Mouse (Mus musculus): ENCODE results near the gene Pde4d. TPM values are rescaled to one million over a fixed set of nuclear protein-coding genes. Genes with fewer than 3 reads are reported as not detected.

Gene Pde4d
- polyA plus RNA-seq, 2 experiments = 11.7 to 17.3 TPM

GRCm38 (mm10) chr13:108628501-108628900, 178.8 kb downstream of the Pde4d start:
- Histone ChIP-seq H3K27me3 (ENCODE audit: control insufficient read depth, insufficient read depth, low read length) (no peaks in the 10 kb centered on the region), H3K9ac (ENCODE audit: low read depth, low read length, severe bottlenecking) (no peak overlapping the region), H3K4me1 (ENCODE audit: control insufficient read depth, insufficient read depth, low read length) (peaks cover 1% of the 10 kb centered on the region; the same call in 1 of the 2 replicates), H3K4me3 (replicated peaks; ENCODE audit: low read length) (no peak overlapping the region), H3K27ac (replicated peaks; ENCODE audit: low read depth, low read length) (no peak overlapping the region), H3K36me3 (ENCODE audit: control insufficient read depth, insufficient read depth, low read length) (no peaks in the 10 kb centered on the region), H3K4me2 (replicated peaks; ENCODE audit: low read depth, low read length, severe bottlenecking) (no peak overlapping the region), H3K9me3 (ENCODE audit: control insufficient read depth, low read length) (no peaks in the 10 kb centered on the region)
- ATAC-seq (ENCODE audit: low FRiP score, low read depth) (no peak), DNase-seq (ENCODE audit: low spot score) (no peak)
- 94% methylated on average over 2 of the region's 2 CpGs for WGBS
- TF ChIP-seq POLR2A (IDR thresholded peaks at IDR 0.05; ENCODE audit: borderline replicate concordance, extremely low read depth, insufficient read depth, insufficient read length) = no peak

GRCm38 (mm10) chr13:108630576-108630975, 180.8 kb downstream of the Pde4d start:
- H3K4me2 ChIP-seq (replicated peaks; ENCODE audit: low read depth, low read length, severe bottlenecking) = no peak overlapping the region
- ATAC-seq (ENCODE audit: low FRiP score, low read depth) = no peak
- DNase-seq (ENCODE audit: low spot score) = no peak
- H3K9ac ChIP-seq (ENCODE audit: low read depth, low read length, severe bottlenecking) = no peak overlapping the region
- WGBS = 55% methylated on average over 2 of the region's 2 CpGs
- H3K4me3 ChIP-seq (replicated peaks; ENCODE audit: low read length) = no peak overlapping the region
- no peaks in the 10 kb centered on the region for H3K4me1 ChIP-seq (ENCODE audit: control insufficient read depth, insufficient read depth, low read length)
- H3K36me3 ChIP-seq (ENCODE audit: control insufficient read depth, insufficient read depth, low read length) = no peaks in the 10 kb centered on the region
- H3K27me3 ChIP-seq (ENCODE audit: control insufficient read depth, insufficient read depth, low read length) = no peaks in the 10 kb centered on the region
- no peak for TF ChIP-seq POLR2A (IDR thresholded peaks at IDR 0.05; ENCODE audit: borderline replicate concordance, extremely low read depth, insufficient read depth, insufficient read length)
- H3K9me3 ChIP-seq (ENCODE audit: control insufficient read depth, low read length) = no peaks in the 10 kb centered on the region
- no peak overlapping the region for H3K27ac ChIP-seq (replicated peaks; ENCODE audit: low read depth, low read length)

GRCm38 (mm10) chr13:108631222-108631621, 181.5 kb downstream of the Pde4d start:
- DNase-seq (ENCODE audit: low spot score) (no peak), ATAC-seq (ENCODE audit: low FRiP score, low read depth) (no peak)
- Histone ChIP-seq H3K9me3 (ENCODE audit: control insufficient read depth, low read length) (no peaks in the 10 kb centered on the region), H3K9ac (ENCODE audit: low read depth, low read length, severe bottlenecking) (no peak overlapping the region), H3K4me1 (ENCODE audit: control insufficient read depth, insufficient read depth, low read length) (no peaks in the 10 kb centered on the region), H3K4me2 (replicated peaks; ENCODE audit: low read depth, low read length, severe bottlenecking) (no peak overlapping the region), H3K27me3 (ENCODE audit: control insufficient read depth, insufficient read depth, low read length) (no peaks in the 10 kb centered on the region), H3K36me3 (ENCODE audit: control insufficient read depth, insufficient read depth, low read length) (no peaks in the 10 kb centered on the region), H3K4me3 (replicated peaks; ENCODE audit: low read length) (no peak overlapping the region), H3K27ac (replicated peaks; ENCODE audit: low read depth, low read length) (no peak overlapping the region)
- no peak for TF ChIP-seq POLR2A (IDR thresholded peaks at IDR 0.05; ENCODE audit: borderline replicate concordance, extremely low read depth, insufficient read depth, insufficient read length)
- 63% methylated on average over 3 of the region's 3 CpGs for WGBS

GRCm38 (mm10) chr13:108636526-108636925, 186.8 kb downstream of the Pde4d start:
- WGBS = 50% methylated on average over 1 of the region's 1 CpGs
- no peak for TF ChIP-seq POLR2A (IDR thresholded peaks at IDR 0.05; ENCODE audit: borderline replicate concordance, extremely low read depth, insufficient read depth, insufficient read length)
- Histone ChIP-seq H3K27ac (replicated peaks; ENCODE audit: low read depth, low read length) (no peak overlapping the region), H3K27me3 (ENCODE audit: control insufficient read depth, insufficient read depth, low read length) (no peaks in the 10 kb centered on the region), H3K4me1 (ENCODE audit: control insufficient read depth, insufficient read depth, low read length) (no peaks in the 10 kb centered on the region), H3K36me3 (ENCODE audit: control insufficient read depth, insufficient read depth, low read length) (no peaks in the 10 kb centered on the region), H3K4me3 (replicated peaks; ENCODE audit: low read length) (no peak overlapping the region), H3K9ac (ENCODE audit: low read depth, low read length, severe bottlenecking) (no peak overlapping the region), H3K4me2 (replicated peaks; ENCODE audit: low read depth, low read length, severe bottlenecking) (no peak overlapping the region), H3K9me3 (ENCODE audit: control insufficient read depth, low read length) (no peaks in the 10 kb centered on the region)
- DNase-seq (ENCODE audit: low spot score) (no peak), ATAC-seq (ENCODE audit: low FRiP score, low read depth) (no peak)

GRCm38 (mm10) chr13:108642259-108642658, 192.5 kb downstream of the Pde4d start:
- no peaks in the 10 kb centered on the region for H3K27me3 ChIP-seq (ENCODE audit: control insufficient read depth, insufficient read depth, low read length)
- H3K9me3 ChIP-seq (ENCODE audit: control insufficient read depth, low read length) = no peaks in the 10 kb centered on the region
- TF ChIP-seq POLR2A (IDR thresholded peaks at IDR 0.05; ENCODE audit: borderline replicate concordance, extremely low read depth, insufficient read depth, insufficient read length) = no peak
- no peak for ATAC-seq (ENCODE audit: low FRiP score, low read depth)
- no peak for DNase-seq (ENCODE audit: low spot score)
- H3K4me2 ChIP-seq (replicated peaks; ENCODE audit: low read depth, low read length, severe bottlenecking) = no peak overlapping the region
- H3K27ac ChIP-seq (replicated peaks; ENCODE audit: low read depth, low read length) = no peak overlapping the region
- H3K36me3 ChIP-seq (ENCODE audit: control insufficient read depth, insufficient read depth, low read length) = no peaks in the 10 kb centered on the region
- no peaks in the 10 kb centered on the region for H3K4me1 ChIP-seq (ENCODE audit: control insufficient read depth, insufficient read depth, low read length)
- H3K4me3 ChIP-seq (replicated peaks; ENCODE audit: low read length) = no peak overlapping the region
- no peak overlapping the region for H3K9ac ChIP-seq (ENCODE audit: low read depth, low read length, severe bottlenecking)
- WGBS = 81% methylated on average over 5 of the region's 5 CpGs

GRCm38 (mm10) chr13:108646801-108647200, 197.1 kb downstream of the Pde4d start:
- TF ChIP-seq POLR2A (IDR thresholded peaks at IDR 0.05; ENCODE audit: borderline replicate concordance, extremely low read depth, insufficient read depth, insufficient read length) = no peak
- 74% methylated on average over 6 of the region's 6 CpGs for WGBS
- DNase-seq (ENCODE audit: low spot score) = no peak
- Histone ChIP-seq H3K4me1 (ENCODE audit: control insufficient read depth, insufficient read depth, low read length) (no peaks in the 10 kb centered on the region), H3K27me3 (ENCODE audit: control insufficient read depth, insufficient read depth, low read length) (no peaks in the 10 kb centered on the region), H3K4me3 (replicated peaks; ENCODE audit: low read length) (no peak overlapping the region), H3K9me3 (ENCODE audit: control insufficient read depth, low read length) (no peaks in the 10 kb centered on the region), H3K27ac (replicated peaks; ENCODE audit: low read depth, low read length) (no peak overlapping the region), H3K4me2 (replicated peaks; ENCODE audit: low read depth, low read length, severe bottlenecking) (no peak overlapping the region), H3K36me3 (ENCODE audit: control insufficient read depth, insufficient read depth, low read length) (no peaks in the 10 kb centered on the region), H3K9ac (ENCODE audit: low read depth, low read length, severe bottlenecking) (no peak overlapping the region)
- no peak for ATAC-seq (ENCODE audit: low FRiP score, low read depth)

Measured in limb, embryonic 14.5 days (tissue).